Mouse (Mus musculus): Measurements from ENCODE around the gene Ddost. TPM values are rescaled to one million over a fixed set of nuclear protein-coding genes. Genes with fewer than 3 reads are reported as not detected.

The Ddost gene
- total RNA-seq, 2 experiments from 2014 or later: 94.8 to 96.3 TPM

GRCm38 (mm10) chr4:138356551-138356950 is 52.0 kb downstream of the Ddost start:
- intact Hi-C loops (cut with DNase I): no loop called here
- no peak for DNase-seq (ENCODE audit: low spot score in 2 of 2)

GRCm38 (mm10) chr4:138358176-138358575 is 53.6 kb downstream of the Ddost start:
- no peak for DNase-seq (ENCODE audit: low spot score in 2 of 2)

GRCm38 (mm10) chr4:138361370-138361821 is 56.9 kb downstream of the Ddost start:
- no peak for DNase-seq (ENCODE audit: low spot score in 2 of 2)

More at GRCm38 (mm10) chr4:138358176-138358575, 53.6 kb downstream of the Ddost start:
- intact Hi-C loops (cut with DNase I): no loop called here

More at GRCm38 (mm10) chr4:138361370-138361821, 56.9 kb downstream of the Ddost start:
- intact Hi-C loops (cut with DNase I): no loop called here

Small RNAs within 50 kb of the gene (microRNA-seq; reads per million reads assigned to microRNA genes)
- 0 reads per million in 2 experiments for gene Gm27646
- gene Mir7019: 17.1 to 18.6 reads per million in 2 experiments

Other genes starting within 250 kb of the Ddost start
- gene Hp1bp3, start 88.4 kb upstream of the Ddost start, total RNA-seq (2021): 100 to 1,000 TPM; 169 to 180 TPM
- 10 to 100 TPM; 60.0 to 68.4 TPM for gene Sh2d5, start 54.3 kb upstream of the Ddost start, total RNA-seq (2021)
- gene Kif17, start 54.3 kb upstream of the Ddost start, total RNA-seq (2021): 10 to 100 TPM; 23.7 to 25.1 TPM
- gene Pink1, start 21.6 kb downstream of the Ddost start, total RNA-seq (2021): 100 to 1,000 TPM; 261 to 283 TPM
- gene Cda, start 63.3 kb downstream of the Ddost start, total RNA-seq (2021): 1 to 10 TPM; 1.7 to 2.1 TPM
- gene Fam43b, start 91.8 kb downstream of the Ddost start, total RNA-seq (2021): 10 to 100 TPM; 27.8 to 34.8 TPM
- gene Mul1, start 129.9 kb downstream of the Ddost start, total RNA-seq (2021): 10 to 100 TPM; 61.8 to 61.9 TPM
- 1,000 to 10,000 TPM; 1,251 to 1,365 TPM for gene Camk2n1, start 149.6 kb downstream of the Ddost start, total RNA-seq (2021)

Measured in left cerebral cortex, postnatal 25 days (tissue).